Mouse (Mus musculus): ENCODE data around the gene Ing4. TPM values are rescaled to one million over a fixed set of nuclear protein-coding genes. Genes with fewer than 3 reads are reported as not detected.

Ing4 gene
- polyA plus RNA-seq, 1 experiment: 36.2 TPM

DNA sequence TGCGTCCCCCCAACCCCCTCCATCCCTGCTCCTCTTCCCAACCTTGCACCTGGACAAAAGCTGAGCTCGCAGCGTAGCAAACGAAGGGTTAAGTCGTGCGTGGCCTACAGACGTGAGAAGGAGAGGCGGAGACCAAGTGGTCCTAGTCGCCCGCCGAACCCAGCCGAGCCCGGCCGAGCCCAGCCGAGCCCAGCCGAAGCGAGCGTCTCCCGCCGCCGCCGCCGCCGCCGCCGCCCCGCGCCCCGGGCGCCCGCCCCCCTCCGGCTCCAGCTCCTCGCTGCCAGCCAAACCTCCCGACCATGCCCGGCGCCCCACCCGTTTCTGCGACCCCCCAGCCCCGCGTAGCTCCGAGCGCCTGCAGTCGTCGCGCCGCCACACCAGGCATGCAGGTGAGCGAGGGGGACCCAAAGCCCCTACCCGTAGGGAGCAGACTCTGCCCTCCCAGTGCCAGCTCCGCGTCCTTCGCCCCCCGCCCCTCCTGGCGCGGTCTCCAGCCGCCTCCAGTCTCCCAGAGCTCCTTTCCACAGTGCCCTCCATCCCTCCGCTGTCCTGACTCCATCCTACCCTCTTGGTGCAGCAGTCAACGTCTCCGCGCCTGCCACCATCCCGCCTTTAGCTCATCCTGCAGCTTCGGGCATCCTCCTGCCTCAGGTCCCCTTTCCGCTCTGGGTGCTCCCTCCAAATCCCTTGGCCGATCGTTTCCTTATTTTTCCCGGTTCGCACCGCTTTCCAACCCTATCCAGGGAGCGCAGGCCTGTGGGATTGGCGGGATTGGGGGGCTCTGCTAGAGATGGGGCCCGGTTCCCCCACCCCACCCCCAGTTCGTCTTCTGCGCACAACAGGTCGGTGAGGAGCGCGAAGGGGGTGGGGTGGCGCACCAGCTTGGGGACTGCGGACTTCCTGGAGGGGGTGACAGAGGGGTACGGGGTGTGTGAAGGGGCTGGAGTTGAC lies 42.7 kb upstream of the Ing4 start, which contains the start of gene Pianp:
Pianp (plus strand) TSS at position 144 of the 951 bp plus-strand sequence.
- peak; percentile 14 to 69 for DNase-seq (ENCODE audit: low read depth in 1 of 2, low spot score in 2 of 2)
- Histone ChIP-seq H3K27me3 (ENCODE audit: control insufficient read depth, insufficient read depth, low read length) (peaks cover 20% of the 10 kb centered on the region), H3K36me3 (ENCODE audit: control insufficient read depth, insufficient read depth, low read length) (no peaks in the 10 kb centered on the region), H3K4me3 (ENCODE audit: extremely low read depth, insufficient read depth, insufficient read length) (peak within 1 kb of the TSS; percentile 48), H3K4me1 (ENCODE audit: control insufficient read depth, insufficient read depth, insufficient read length) (peaks cover 14% of the 10 kb centered on the region), H3K27ac (ENCODE audit: insufficient read depth, low read length) (no peak within 1 kb of the TSS)
- TF ChIP-seq POLR2A (IDR thresholded peaks at IDR 0.05; ENCODE audit: low read depth, low read length) (no peak), CTCF (IDR thresholded peaks at IDR 0.05; ENCODE audit: extremely low read depth, insufficient read depth, insufficient read length, insufficient replicate concordance) (no peak)
- WGBS: 2% methylated on average over 55 of the region's 78 CpGs

DNA sequence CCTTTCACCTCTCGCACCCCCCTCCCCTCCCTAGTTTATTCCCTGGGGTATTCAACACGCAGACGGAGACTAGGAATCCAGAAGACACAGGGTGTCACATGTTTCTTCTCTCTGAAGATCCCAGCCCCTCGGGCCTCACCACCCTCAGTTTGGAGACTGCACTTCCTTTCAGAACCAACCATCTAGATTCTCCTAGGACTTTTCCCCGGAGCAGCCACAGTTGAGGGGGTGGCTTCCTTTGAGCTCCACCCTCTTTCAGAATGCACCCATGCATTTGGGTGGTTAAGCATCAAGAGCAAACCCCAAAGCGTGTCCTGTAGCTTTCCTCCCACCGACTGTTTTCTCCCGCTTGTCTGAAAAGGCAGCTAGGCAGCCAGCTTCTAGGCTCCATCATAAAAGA lies 41.5 kb upstream of the Ing4 start:
- no peak for DNase-seq (ENCODE audit: low read depth in 1 of 2, low spot score in 2 of 2)
- TF ChIP-seq CTCF (IDR thresholded peaks at IDR 0.05; ENCODE audit: extremely low read depth, insufficient read depth, insufficient read length, insufficient replicate concordance) (no peak), POLR2A (IDR thresholded peaks at IDR 0.05; ENCODE audit: low read depth, low read length) (no peak)
- H3K36me3 ChIP-seq (ENCODE audit: control insufficient read depth, insufficient read depth, low read length): no peaks in the 10 kb centered on the region
- peaks cover 20% of the 10 kb centered on the region for H3K27me3 ChIP-seq (ENCODE audit: control insufficient read depth, insufficient read depth, low read length)
- H3K27ac ChIP-seq (ENCODE audit: insufficient read depth, low read length): no peak overlapping the region
- H3K4me3 ChIP-seq (ENCODE audit: extremely low read depth, insufficient read depth, insufficient read length): no peak overlapping the region
- H3K4me1 ChIP-seq (ENCODE audit: control insufficient read depth, insufficient read depth, insufficient read length): peaks cover 14% of the 10 kb centered on the region
- WGBS: 10% methylated on average over 8 of the region's 8 CpGs

DNA sequence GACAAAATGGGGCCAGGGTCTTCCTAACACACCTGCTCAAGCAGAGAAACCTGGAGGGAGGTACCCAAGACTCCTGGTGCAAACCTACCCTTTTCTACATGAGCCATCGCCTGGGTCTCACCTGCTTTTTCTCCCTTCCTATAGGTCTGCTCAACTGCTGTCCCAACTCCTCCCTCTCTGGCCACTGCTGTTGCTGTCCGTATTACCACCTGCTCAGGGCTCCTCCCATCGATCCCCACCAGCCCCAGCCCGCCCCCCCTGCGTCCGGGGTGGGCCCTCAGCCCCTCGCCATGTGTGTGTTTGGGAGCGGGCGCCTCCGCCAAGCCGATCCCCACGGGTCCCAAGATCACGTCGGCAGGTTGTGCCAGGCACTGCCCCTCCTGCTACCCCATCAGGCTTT lies 40.5 kb upstream of the Ing4 start:
- WGBS: 51% methylated on average over 14 of the region's 14 CpGs
- TF ChIP-seq POLR2A (IDR thresholded peaks at IDR 0.05; ENCODE audit: low read depth, low read length) (no peak), CTCF (IDR thresholded peaks at IDR 0.05; ENCODE audit: extremely low read depth, insufficient read depth, insufficient read length, insufficient replicate concordance) (no peak)
- no peak for DNase-seq (ENCODE audit: low read depth in 1 of 2, low spot score in 2 of 2)
- Histone ChIP-seq H3K36me3 (ENCODE audit: control insufficient read depth, insufficient read depth, low read length) (no peaks in the 10 kb centered on the region), H3K27ac (ENCODE audit: insufficient read depth, low read length) (no peak overlapping the region), H3K27me3 (ENCODE audit: control insufficient read depth, insufficient read depth, low read length) (peaks cover 18% of the 10 kb centered on the region), H3K4me1 (ENCODE audit: control insufficient read depth, insufficient read depth, insufficient read length) (peaks cover 14% of the 10 kb centered on the region), H3K4me3 (ENCODE audit: extremely low read depth, insufficient read depth, insufficient read length) (no peak overlapping the region)

DNA sequence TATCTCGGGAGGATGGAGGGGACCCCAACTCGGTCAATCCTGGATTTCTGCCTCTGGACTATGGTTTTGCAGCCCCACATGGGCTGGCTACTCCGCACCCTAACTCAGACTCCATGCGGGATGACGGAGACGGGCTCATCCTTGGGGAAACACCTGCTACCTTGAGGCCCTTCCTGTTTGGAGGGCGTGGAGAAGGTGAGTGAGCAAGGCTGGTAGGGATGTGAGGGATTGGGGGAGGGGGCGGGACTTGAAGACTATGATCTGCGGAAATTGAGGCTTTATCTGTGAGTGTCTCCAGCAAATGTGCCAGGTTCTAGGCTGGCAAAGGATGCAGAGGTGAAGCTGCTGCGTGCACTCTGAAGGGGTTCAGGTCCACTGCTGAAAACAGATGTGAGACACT lies 40.0 kb upstream of the Ing4 start:
- Histone ChIP-seq H3K27ac (ENCODE audit: insufficient read depth, low read length) (no peak overlapping the region), H3K36me3 (ENCODE audit: control insufficient read depth, insufficient read depth, low read length) (no peaks in the 10 kb centered on the region), H3K4me3 (ENCODE audit: extremely low read depth, insufficient read depth, insufficient read length) (no peak overlapping the region), H3K4me1 (ENCODE audit: control insufficient read depth, insufficient read depth, insufficient read length) (peaks cover 14% of the 10 kb centered on the region), H3K27me3 (ENCODE audit: control insufficient read depth, insufficient read depth, low read length) (peaks cover 18% of the 10 kb centered on the region)
- 56% methylated on average over 10 of the region's 10 CpGs for WGBS
- DNase-seq (ENCODE audit: low read depth in 1 of 2, low spot score in 2 of 2): no peak
- no peak for TF ChIP-seq POLR2A (IDR thresholded peaks at IDR 0.05; ENCODE audit: low read depth, low read length)
- TF ChIP-seq CTCF (IDR thresholded peaks at IDR 0.05; ENCODE audit: extremely low read depth, insufficient read depth, insufficient read length, insufficient replicate concordance): no peak

DNA sequence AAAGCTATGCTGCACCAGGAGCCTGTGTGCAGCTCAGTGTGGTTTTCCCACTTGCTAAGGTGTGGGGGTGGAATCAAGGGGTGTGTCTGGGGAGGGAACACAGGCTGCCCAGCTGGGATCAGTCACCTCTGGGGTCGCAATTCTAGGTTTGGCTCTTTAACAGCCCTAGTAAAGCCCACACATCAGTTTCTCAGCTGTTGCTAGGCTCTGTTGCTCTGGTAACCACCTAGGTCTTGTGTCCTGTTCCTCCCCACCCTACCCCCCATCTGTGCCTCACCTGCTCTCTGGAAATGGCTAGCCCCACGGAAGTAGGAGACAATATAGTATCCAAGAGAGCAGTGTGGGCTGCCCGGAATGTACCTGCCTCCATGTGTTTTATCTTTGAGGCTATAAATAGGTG lies 35.9 kb upstream of the Ing4 start:
- no peak overlapping the region for H3K4me3 ChIP-seq (ENCODE audit: extremely low read depth, insufficient read depth, insufficient read length)
- no peak overlapping the region for H3K27ac ChIP-seq (ENCODE audit: insufficient read depth, low read length)
- TF ChIP-seq POLR2A (IDR thresholded peaks at IDR 0.05; ENCODE audit: low read depth, low read length): no peak
- no peak for TF ChIP-seq CTCF (IDR thresholded peaks at IDR 0.05; ENCODE audit: extremely low read depth, insufficient read depth, insufficient read length, insufficient replicate concordance)
- no peaks in the 10 kb centered on the region for H3K27me3 ChIP-seq (ENCODE audit: control insufficient read depth, insufficient read depth, low read length)
- WGBS: 63% methylated on average over 3 of the region's 3 CpGs
- DNase-seq (ENCODE audit: low read depth in 1 of 2, low spot score in 2 of 2): no peak
- no peaks in the 10 kb centered on the region for H3K36me3 ChIP-seq (ENCODE audit: control insufficient read depth, insufficient read depth, low read length)
- no peaks in the 10 kb centered on the region; the same call in 1 of the 2 replicates for H3K4me1 ChIP-seq (ENCODE audit: control insufficient read depth, insufficient read depth, insufficient read length)

DNA sequence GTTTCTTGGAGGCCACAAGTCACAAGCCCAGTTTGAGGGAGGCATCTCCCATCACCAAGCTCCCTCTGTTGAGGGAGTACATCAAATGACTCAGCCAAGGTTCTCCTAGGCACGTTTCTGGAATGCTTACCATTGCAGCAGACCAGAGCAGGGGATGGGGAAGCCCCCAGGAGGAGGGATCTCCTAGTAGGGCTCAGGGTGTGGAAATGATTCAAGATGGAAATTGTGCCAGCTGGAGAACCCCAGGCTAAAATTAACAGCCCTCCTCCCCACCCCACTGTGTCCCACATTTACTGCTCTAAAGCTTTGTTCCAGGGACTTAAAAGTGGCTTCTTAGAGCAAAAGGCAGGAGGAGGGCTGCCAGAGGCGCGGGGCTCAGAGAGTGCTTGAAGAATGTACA lies 34.5 kb upstream of the Ing4 start:
- DNase-seq (ENCODE audit: low read depth in 1 of 2, low spot score in 2 of 2): no peak
- H3K27ac ChIP-seq (ENCODE audit: insufficient read depth, low read length): no peak overlapping the region
- no peaks in the 10 kb centered on the region for H3K27me3 ChIP-seq (ENCODE audit: control insufficient read depth, insufficient read depth, low read length)
- H3K36me3 ChIP-seq (ENCODE audit: control insufficient read depth, insufficient read depth, low read length): no peaks in the 10 kb centered on the region
- no peak for TF ChIP-seq CTCF (IDR thresholded peaks at IDR 0.05; ENCODE audit: extremely low read depth, insufficient read depth, insufficient read length, insufficient replicate concordance)
- TF ChIP-seq POLR2A (IDR thresholded peaks at IDR 0.05; ENCODE audit: low read depth, low read length): no peak
- WGBS: 54% methylated on average over 3 of the region's 3 CpGs
- H3K4me3 ChIP-seq (ENCODE audit: extremely low read depth, insufficient read depth, insufficient read length): no peak overlapping the region
- no peaks in the 10 kb centered on the region; the same call in 1 of the 2 replicates for H3K4me1 ChIP-seq (ENCODE audit: control insufficient read depth, insufficient read depth, insufficient read length)

DNA sequence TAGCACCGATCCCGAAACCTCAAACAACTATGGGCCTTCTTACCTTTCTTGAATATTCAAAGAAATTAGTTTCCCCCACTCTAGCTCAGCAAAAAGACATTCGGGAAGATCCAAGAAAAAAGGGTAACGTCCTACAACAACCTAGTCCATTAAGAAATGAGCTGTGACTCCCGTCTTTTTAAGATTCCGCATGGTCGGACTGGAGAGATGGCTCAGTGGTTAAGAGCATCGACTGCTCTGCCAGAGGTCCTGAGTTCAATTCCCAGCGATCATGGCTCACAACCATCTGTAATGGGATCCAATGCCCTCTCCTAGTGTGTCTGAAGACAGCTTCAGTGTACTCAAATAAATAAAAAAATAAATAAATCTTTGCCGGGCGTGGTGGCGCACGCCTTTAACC lies 31.5 kb upstream of the Ing4 start:
- TF ChIP-seq POLR2A (IDR thresholded peaks at IDR 0.05; ENCODE audit: low read depth, low read length) (no peak), CTCF (IDR thresholded peaks at IDR 0.05; ENCODE audit: extremely low read depth, insufficient read depth, insufficient read length, insufficient replicate concordance) (no peak)
- Histone ChIP-seq H3K4me3 (ENCODE audit: extremely low read depth, insufficient read depth, insufficient read length) (peak overlapping the region; percentile 66; the same call in 1 of the 2 replicates), H3K36me3 (ENCODE audit: control insufficient read depth, insufficient read depth, low read length) (peaks cover 8% of the 10 kb centered on the region; the same call in 1 of the 2 replicates), H3K4me1 (ENCODE audit: control insufficient read depth, insufficient read depth, insufficient read length) (no peaks in the 10 kb centered on the region; the same call in 1 of the 2 replicates), H3K27ac (ENCODE audit: insufficient read depth, low read length) (no peak overlapping the region), H3K27me3 (ENCODE audit: control insufficient read depth, insufficient read depth, low read length) (no peaks in the 10 kb centered on the region)
- 53% methylated on average over 13 of the region's 13 CpGs for WGBS
- DNase-seq (ENCODE audit: low read depth in 1 of 2, low spot score in 2 of 2): no peak

Measured in spleen, adult 2 months (tissue).